Mouse (Mus musculus): ENCODE results near the gene Prdx5.

Prdx5 gene

DNA sequence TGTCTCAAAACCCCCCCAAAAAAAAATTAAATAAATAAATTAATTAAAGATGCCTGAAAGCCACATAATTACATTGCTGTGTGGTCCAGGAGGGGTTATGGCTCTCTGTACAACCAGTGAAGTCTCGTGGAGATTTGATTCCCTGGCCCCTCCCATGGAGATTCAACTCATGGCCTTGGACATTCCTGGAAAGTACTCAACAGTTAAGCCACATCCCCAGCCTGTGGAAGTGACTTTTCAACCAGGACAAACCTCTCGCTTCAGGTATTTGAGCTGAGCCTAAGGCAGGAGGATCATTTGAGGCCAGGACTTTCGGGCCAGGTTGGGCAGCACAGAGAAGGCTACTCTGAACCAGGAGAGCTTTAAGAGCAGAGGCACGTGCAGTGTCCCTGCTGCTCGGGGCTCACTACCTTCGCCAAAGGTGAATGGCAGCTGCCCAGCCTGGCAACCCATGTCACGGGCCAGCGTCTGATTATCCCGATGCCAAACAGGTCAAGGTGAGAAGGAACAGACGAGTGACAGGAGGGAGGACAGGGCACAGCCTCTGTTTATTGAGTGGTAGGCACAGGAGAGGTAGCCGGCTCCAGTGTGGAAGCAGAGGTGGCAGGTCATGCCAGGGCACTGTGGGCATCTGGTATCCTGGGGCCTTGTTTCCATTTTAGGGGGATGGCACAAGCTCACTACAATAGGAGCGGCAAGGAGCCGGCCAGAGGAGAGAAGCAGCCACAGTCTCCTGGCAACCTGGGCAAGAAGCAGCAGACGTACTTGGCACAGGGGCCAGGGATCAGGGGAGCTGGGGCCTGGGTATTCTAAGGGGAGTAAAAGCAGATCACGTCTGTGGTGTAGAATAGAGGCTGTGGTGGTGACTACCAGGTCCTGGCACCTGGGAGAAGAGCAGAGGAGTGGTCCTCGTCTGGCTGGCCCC is 27.9 kb upstream of the Prdx5 start:
- no peak for DNase-seq (ENCODE audit: low spot score in 2 of 2)

DNA sequence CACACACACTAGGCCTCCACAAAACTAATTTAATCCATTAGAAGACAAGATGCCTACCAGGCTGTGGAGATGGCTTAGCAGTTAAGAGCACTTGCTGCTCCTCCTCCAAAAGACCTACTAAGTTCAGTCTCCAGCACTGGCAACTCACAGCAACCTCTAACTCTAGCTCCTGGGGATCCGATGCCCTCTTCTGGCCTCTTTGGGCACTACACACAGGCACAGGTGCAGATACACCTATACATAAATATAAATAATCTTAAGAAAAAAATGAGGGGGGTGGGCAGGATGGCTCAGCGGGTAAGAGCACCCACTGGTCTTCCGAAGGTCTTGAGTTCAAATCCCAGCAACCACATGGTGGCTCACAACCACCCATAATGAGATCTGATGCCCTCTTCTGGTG is 26.4 kb upstream of the Prdx5 start:
- peak in 1 of 2 experiments; percentile 42 for DNase-seq (ENCODE audit: low spot score in 2 of 2)

DNA sequence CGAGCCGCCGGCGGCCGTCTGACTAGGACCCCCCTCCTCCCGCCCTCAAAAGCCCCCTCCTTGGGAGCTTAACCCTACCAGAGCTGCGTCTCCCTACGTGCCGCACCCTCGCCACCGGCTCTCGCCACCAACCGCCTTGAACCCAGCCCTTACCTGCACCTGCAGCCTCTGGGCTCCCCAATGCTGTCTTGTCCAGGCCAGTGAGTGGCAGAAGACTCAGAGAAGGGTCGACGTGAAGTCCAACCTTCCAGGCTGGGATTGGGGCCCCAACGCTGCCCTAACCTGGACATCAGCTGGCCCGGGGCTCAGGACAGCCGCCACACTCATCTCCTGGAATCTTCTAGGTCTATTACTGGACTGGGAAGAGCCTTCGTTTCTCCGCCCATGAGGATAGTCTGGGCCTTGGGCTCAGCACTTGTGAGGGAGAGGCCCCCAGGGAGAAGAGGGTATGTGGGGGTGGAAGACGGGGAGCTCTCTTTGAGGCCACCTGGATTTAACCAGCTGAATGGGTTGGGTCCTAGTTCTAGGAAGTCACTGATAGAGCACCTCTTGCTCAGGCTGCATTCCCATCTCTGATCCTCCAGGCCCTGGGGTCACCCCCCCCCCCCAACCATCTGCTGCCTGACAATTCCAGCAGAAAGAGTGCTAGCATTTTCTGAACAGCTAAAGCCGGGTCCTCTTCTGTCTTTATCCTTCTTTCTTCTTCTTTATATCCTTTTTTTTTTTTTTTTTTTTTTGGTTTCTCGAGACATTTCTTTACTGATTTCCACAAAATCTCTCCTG is 24.5 kb upstream of the Prdx5 start, which contains the start of gene Kcnk4:
Kcnk4 (minus strand) TSS at position 321 of the 783 bp plus-strand sequence.
- no peak for DNase-seq (ENCODE audit: low spot score in 2 of 2)

DNA sequence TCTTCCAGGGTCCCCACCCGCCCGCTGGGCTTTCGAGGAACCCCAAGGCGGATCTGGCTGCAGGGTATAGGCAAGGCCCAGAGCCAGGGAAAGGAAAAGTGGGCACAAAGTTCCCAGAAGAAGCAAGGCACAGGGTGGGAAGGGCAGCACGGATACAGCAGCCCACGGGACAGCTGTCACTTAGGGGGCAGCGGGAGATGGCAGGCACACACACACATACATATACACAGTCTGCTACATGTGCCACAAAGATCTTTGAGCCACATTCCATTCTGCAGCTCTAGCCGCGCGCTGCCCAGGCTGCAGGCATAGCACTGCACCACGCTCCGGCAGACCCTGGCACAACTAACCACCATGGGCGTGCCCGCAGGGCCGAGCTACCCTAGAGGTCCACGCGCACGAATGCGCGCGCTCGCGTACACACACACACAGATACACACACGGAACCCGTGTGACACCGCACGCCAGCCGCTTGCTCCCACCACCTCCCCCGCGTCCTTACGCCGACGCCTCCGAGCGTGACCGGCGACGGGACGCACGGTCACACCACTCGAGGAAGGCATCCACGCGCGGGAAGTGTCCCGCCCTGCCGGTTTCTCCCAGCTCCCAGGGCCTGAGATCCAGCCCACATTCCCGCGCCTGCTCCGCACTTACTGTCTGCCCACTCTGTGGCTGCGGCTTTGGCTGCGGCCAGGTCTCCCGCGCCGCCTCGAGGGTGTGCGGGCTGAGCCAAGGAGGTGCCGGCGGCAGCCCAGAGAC is 23.7 kb upstream of the Prdx5 start:
- DNase-seq (ENCODE audit: low spot score in 2 of 2), result no peak

DNA sequence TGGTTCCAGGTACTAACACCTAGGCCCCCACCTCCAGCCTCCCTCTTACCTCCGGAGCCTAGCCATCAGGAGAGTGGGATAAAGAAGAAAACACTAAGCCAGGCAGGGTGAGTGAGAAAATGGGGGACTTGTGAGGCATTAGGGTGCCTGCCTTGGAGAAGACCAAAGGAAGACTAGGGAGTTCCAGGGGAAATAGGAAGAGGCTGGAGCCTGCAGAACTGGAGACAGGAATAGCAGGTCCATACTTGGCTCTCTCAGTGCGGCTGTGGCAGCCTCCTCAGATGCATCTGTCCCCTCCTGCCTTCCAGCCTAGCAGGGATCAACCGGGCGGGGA is 23.2 kb upstream of the Prdx5 start:
- no peak for DNase-seq (ENCODE audit: low spot score in 2 of 2)

DNA sequence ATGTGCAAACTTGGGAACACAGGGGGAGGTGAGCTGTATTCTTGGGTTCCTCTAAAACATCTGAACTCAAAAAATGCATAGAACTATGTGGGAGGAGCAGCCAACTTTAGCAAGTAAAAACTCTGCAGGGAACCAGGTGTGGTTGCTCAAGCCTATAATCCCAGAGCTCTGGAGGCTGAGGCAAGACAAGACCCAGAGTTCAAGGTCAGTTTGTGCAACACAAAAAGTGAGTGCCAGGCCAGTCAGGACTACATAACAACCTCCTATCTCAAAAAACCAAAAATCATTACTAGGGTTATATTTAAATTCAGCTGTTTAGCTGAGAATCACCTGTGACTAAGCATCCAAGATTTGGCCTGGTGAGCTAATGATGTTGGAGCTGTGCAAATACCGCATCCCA is 22.1 kb upstream of the Prdx5 start:
- DNase-seq (ENCODE audit: low spot score in 2 of 2), result no peak

DNA sequence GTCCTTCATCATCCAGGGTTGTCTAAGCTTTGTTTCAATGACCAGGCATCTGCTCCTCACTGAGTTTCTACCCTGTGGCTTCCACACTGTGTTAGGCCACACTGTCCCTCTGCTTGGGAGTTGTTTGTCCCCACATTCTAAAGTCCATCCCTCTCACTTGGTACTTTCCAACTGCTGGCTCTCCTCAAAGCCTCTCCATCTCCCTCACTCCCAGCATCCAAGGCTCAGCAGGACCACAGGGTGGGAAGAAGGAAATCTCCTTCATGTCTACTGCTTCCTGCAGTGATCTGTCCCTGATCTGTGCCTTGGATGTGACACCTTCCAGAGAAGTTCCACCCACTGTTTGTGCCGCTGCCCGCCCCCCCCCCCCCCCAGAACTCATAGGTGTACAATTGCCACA is 21.1 kb upstream of the Prdx5 start:
- no peak for DNase-seq (ENCODE audit: low spot score in 2 of 2)

DNA sequence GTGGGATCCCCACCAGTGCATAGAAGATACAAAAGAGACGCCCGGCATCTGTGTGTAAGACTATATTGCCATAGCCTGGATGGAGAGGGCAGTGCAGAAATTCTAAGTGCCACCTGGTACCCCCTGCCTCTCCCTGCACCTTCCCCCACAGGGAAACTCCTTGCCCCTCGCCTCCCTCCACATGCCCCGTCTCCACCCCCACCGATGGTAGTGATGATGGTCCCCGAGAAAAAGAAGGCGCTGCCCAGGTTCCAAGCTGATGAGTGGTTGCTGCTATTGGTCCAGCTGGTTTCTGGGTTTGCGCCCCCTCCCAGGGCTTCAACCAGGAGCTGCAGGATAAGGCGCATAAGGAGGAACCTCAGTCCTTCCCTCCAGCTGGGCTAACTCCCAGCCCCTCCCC is 18.2 kb upstream of the Prdx5 start:
- no peak for DNase-seq (ENCODE audit: low spot score in 2 of 2)

DNA sequence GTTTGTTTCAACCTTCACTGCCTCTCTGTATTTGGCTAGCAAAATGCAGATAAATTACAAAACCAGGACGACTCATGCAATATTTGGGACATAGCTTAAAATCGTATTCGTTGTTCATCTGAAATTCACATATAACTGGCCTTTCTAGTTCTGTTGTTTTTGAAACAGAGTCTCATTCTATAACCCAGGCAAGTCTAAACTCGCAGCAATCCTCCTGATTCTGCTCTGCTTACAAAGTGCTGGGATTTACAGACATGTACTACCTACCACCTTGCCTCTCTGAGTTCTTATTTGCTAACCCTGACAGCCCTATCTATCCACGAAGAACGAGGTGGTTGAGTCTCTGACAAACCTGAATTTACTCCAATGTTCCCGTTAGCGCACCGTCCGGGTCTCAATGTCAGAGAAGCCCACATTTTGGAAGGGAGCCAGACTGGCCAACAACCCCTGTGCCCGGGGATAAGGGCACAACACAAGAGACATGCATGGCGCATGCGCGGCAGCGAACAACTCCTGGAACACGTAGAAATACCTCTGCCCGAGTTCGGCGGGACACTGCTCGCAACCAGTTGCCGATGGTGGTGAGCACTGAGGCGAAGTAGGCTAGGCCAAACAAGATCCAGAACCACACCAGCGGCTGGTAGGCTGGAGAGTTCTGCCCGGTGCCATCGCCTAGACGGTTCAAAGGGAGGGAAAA is 16.8 kb upstream of the Prdx5 start:
- no peak for DNase-seq (ENCODE audit: low spot score in 2 of 2)

DNA sequence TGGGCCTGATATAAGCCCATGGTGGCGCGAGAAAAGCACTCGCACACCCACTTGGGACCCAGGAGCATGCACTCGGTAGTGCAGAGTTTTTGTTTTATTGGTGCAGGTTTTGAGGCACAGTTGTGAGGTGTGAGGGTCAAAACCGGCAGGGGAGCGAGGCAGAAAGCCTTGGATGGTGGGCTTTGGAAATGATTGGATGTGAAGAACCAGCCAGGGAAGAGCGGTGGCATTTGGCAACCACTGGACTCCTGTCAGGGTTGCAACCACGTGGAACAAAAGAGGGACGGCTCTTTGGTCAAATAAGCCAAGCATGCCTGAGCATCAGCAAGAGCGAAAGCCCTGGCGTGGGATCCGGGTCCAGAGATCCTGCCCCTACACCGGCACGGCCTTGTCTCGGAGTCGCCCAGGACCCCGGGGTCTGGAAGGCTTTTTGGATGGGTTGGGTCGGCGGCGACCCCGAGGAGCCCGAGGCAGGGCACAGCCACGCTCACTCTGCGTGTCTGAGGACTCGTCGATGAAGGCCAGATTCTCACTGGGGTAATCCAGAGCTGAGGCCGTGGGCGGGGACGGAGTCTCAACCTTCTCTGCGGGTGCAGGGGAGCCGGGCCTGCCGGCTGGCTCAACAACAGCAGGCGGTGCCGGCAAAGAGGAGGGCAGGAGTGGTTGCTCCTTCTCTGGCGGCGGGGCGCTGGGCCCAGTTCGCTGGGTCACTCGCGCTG is 15.9 kb upstream of the Prdx5 start:
- DNase-seq (ENCODE audit: low spot score in 2 of 2), result no peak

DNA sequence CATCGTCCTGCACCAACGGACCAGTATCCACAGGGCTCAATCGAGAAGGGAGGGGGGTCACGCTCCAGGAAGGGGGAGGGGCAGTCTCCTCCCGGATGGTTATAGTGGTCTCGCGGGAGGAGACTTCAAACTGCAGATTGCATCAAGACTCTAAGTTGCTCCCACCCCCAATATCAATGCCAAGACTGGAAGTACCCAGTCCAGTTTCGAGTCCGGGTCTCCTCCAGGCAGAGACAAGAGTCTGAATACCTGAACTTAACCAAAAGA is 15.3 kb upstream of the Prdx5 start, which contains the start of gene Catsperz:
Catsperz (minus strand) TSS at position 74 of the 267 bp plus-strand sequence.
- DNase-seq (ENCODE audit: low spot score in 2 of 2), result no peak

DNA sequence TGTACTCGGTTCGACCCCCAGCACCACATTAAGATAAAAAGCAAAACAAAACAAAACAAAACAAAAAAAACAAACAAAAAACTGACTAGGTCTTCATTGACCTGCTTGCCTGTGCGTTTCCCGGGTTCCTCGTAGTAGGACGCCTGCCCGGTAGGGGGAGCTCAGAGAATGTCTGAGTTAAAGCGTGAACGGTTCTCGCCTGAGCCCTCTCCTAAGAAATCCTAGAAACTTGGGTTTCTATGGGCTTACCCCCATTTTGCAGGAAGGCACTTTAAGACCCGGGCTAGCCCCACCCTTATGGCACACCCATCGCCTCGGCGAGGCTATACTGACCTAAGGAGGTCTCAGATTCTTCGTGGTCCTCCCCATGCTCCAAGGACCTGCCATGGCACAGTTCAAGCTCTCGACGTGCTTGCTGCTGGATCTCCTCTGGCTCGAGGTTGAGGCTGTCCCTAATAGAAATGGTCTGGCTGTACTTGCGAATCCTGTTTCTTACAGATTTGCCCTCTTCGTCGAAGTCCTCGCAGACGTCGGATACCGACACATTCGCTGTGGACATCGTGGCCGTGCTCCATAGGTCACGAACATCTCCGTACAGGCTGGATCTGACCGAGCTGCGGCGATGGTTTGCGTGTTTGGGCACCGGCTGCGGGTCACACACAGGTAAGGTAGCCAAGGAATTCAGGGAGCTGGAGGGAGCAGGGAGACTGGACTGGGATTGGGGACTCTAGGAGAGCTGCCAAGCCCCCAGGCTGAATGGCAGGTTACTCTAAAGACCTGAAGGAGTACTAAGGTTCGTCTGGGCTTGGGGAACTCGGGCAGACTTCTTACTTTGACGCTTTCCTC is 14.8 kb upstream of the Prdx5 start:
- peak; percentile 68 to 81 for DNase-seq (ENCODE audit: low spot score in 2 of 2)

DNA sequence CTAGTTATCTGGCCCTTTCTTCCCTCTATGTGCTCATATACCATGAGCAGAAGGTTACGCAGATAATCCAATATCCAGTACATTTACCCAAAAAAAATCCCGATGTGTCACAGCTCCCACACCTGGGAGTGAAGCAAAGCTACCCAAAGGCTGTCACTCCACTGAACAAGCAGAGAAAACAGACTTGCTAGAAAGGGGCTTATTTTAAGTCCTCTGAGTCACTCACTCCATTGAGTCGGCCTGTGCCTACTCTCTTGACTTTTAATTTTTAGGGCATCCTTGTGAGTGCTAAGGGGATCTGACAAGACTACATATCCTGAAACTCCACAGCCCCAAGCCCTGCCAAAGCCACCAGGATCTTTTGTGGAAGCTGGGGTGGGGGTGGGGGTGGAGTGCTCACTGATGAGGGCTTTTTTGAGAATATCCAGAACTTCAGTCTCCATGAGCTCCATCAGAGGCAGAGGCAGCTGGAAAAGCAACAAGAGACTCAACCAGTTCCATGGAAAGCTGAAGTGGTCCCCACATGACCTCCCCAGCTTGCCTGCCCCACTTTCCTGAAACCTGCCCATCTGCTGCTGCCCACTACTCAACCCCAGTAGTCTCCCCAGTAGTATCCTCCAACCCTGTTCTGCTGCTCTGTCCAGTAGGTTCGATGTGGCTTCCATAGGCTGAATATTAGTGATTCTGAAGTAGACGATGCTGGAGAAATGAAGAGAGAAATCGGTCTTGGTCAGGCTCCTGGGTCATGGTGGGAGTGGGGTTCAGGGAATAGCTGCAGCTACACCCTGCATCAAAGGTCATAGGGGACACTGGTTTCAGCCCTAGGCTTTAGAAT is 13.2 kb upstream of the Prdx5 start:
- no peak for DNase-seq (ENCODE audit: low spot score in 2 of 2)

DNA sequence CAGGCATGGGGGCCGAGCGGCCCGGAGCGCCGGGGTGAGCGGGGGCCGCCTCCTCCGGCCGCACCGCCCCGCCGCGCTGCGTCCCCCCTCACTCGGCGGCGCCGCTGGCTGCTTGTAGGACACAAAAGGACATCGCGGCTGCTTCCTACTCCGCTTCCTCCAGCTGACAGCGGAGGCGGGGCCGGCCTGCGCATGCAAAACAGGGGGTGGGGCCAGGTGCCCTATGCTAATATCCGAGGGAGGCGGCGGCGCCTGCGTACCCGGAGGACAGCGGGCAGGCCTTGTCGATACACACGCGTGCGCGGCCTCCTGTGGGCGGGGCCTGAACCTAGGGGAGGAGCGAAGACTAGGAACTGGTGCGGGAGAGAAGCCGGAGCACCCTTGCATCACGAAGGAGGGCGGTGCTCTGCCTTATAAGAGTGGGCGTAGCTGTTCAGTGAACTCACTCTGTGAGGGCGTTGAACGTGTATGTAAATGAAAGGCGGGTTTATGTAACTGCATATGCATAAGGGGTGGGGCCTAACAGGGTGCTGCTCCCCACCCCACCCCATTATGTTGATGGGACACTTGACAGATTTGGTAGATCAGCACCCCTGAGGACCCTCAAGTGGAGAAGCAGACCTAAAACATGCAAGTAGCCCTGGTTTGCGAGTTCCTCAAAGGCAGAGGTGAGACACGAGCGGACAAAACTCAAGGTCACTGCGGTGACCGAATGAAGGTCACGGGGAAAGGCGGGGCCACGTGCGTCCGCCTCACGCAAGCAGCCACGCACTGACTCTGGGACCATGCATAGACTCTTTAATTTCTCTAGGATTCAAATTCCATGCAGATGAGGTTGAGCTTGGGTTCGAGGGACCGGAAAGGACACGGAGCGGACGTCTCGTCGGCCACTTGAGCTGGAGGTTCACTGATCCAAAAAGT is 12.0 kb upstream of the Prdx5 start, which contains the start of gene Esrra:
Esrra (minus strand) TSS at position 167 of the 921 bp plus-strand sequence.
- peak; percentile 100 for DNase-seq (ENCODE audit: low spot score in 2 of 2)

DNA sequence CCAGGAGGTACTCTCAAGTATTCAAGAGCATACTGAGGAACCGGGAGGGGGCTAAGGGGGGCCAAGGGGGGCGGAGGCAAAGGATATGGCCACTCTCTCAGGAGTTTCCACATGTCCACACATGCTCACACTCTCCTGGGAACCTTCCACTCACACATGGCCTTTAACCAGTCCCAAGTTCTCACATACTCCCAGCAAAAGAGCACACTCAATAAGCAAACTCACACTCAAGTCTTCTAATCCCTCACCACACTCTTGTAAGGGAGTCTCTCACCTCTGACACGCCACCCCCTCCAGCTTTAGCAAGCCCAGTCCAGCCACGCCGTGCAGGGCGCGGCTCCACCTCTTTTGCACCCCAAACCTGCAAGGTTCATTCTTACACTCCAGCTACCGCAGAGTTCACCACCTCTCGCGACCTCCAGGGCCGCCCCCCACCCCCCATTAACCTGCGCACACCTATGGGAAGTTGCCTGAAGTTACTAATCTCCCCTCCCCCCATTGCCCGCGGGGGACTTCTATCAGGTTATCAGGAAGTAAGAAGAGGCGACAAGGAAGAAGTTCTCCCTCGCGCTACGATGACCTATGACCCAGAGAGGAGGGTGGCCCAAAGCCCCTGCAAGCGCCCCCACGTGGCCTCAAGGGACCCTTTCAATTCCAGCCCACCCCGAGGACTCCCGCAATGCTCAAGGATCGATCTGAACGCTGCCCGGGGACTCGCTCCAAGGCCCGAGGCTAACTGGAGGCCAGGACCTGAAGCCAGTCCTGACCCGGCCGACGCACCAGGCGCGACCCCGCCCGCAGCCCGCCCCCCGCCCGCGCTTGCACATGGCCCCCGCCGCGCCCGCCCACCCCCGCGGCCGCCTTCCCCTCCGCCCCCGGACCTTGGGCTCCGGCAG is 11.1 kb upstream of the Prdx5 start:
- peak; percentile 28 to 47 for DNase-seq (ENCODE audit: low spot score in 2 of 2)

DNA sequence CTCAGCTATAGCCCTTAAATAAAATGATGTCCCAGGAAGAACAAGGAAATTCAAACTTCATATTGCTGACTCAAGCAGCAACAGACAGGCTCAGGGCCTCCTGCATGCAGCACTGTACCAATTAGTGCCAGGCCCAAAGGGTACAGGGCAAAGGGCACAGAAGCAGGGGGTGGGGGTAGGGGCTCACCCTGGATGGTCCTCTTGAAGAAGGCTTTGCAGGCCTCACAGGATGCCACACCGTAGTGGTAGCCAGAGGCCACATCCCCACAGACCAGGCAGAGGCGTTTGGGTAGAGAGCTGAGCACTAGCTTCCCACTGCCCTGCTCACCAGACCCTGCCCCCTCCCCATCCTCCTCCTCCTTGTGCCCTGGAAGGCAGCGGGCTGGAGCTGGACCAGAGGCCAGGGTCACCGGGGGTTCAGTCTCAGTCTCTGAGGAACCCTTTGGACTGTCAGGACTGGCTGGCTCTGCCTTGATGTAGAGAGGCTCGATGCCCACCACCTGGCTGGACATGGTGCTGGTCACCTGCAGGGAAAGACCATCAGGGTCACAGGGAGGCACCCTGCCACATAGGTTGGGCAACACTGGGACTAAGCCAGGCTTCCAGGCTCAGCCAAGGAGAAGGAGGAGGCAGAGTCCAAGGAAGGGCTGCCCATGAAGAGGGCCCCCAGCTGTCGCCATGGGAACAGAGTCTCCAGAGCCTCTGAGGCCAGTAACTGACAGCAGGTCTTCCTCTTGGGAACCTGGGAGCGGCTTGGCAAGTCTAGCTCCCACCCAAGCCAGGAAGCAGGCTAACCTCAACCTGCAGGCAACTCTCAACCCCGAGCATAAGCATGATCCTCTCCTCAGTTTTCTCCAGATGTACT is 10.2 kb upstream of the Prdx5 start:
- no peak for DNase-seq (ENCODE audit: low spot score in 2 of 2)

All from spleen, postnatal 14 days (tissue).